Mouse (Mus musculus): ENCODE results near the gene Ces1b. TPM values are rescaled to one million over a fixed set of nuclear protein-coding genes. Genes with fewer than 3 reads are reported as not detected.

Ces1b gene
- total and polyA plus RNA-seq, 3 experiments, result not detected

DNA sequence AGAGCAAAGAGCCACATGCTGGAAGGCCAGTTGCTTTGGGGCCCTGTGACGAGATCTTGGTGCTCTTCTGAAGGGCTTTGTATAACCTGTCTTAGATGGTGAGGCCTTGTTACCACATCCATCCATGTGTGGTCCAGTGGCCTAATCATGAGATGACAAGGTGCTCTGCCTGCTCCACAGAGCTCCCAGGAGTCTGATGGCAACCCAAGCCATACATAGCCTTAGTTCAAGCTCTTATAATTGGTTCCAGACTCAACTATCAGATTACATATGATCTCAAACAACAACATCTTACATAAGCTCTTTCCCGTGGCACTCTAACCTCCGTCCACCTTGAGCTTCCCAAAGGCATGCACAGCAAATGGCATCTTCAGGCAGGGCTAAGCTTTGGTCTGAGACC lies 31.7 kb downstream of the Ces1b start, which contains the start of gene Ces1a:
Gene Ces1a (minus strand): TSS at position 101 of the 400 bp plus-strand sequence.
- Histone ChIP-seq H3K27me3 (ENCODE audit: control insufficient read depth in 1 of 2, insufficient read depth in 2 of 2, low read length in 2 of 2) (no peaks in the 10 kb centered on the region), H3K9ac (ENCODE audit: control insufficient read depth, low read depth, low read length, poor library complexity, severe bottlenecking) (no peak within 1 kb of the TSS), H3K4me1 (ENCODE audit: control insufficient read depth in 1 of 2, insufficient read depth in 2 of 2, low read length in 2 of 2) (no peaks in the 10 kb centered on the region), H3K27ac (ENCODE audit: control insufficient read depth, low read depth, low read length) (no peak within 1 kb of the TSS), H3K36me3 (ENCODE audit: control insufficient read depth in 1 of 2, insufficient read depth in 2 of 2, low read length in 2 of 2) (no peaks in the 10 kb centered on the region), H3K9me3 (replicated peaks; ENCODE audit: insufficient read depth, low read length) (no peaks in the 10 kb centered on the region), H3K79me2 (ENCODE audit: control insufficient read depth, insufficient read depth, low read length, poor library complexity) (no peaks in the 10 kb centered on the region), H3K4me3 (ENCODE audit: control insufficient read depth in 1 of 2, insufficient read depth in 1 of 2, low read depth in 2 of 2, low read length in 2 of 2) (no peak within 1 kb of the TSS)
- DNase-seq (ENCODE audit: low read depth, low spot score), result no peak
- TF ChIP-seq TCF12 (IDR thresholded peaks at IDR 0.05; ENCODE audit: low read depth, low read length) (no peak), ZMIZ1 (IDR thresholded peaks at IDR 0.05; ENCODE audit: low read depth, low read length) (no peak), UBTF (IDR thresholded peaks at IDR 0.05; ENCODE audit: borderline replicate concordance, insufficient read depth, low read depth, low read length) (no peak)

DNA sequence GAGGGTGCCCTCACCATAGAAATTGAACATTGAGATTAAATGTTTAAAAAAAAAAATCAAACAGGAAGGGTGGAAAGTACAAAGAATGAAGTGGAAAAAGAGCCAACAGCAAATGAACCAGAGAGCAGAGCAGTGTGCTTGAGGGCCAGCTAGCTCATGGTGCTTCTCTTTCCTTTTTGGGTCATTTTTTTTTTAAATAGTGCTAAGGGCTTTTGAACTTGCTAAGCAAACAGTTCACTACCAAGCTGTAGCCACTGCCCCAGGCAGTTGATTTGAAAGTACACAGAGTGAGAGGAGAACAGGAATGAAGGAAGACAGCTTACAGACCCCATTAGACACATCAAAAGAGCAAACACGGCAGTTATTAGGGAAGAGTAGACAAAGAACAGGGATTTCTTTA lies 36.7 kb downstream of the Ces1b start:
- H3K4me3 ChIP-seq (ENCODE audit: control insufficient read depth in 1 of 2, insufficient read depth in 1 of 2, low read depth in 2 of 2, low read length in 2 of 2), result no peak overlapping the region
- H3K9ac ChIP-seq (ENCODE audit: control insufficient read depth, low read depth, low read length, poor library complexity, severe bottlenecking), result no peak overlapping the region
- no peaks in the 10 kb centered on the region for H3K9me3 ChIP-seq (replicated peaks; ENCODE audit: insufficient read depth, low read length)
- no peak for TF ChIP-seq HCFC1 (IDR thresholded peaks at IDR 0.05; ENCODE audit: low read depth, low read length)
- TF ChIP-seq CTCF (IDR thresholded peaks at IDR 0.05 in 2 of 3, conservative IDR thresholded peaks at IDR 0.05 in 1 of 3; ENCODE audit: control insufficient read depth in 1 of 3, insufficient read depth in 1 of 3, low read depth in 2 of 3, low read length in 3 of 3, poor library complexity in 1 of 3, severe bottlenecking in 1 of 3), result no peak
- TF ChIP-seq EP300 (IDR thresholded peaks at IDR 0.05; ENCODE audit: low read depth in 1 of 2, low read length in 2 of 2), result no peak
- no peak for TF ChIP-seq POLR2AphosphoS2 (IDR thresholded peaks at IDR 0.05; ENCODE audit: low read length)
- no peak for TF ChIP-seq UBTF (IDR thresholded peaks at IDR 0.05; ENCODE audit: borderline replicate concordance, insufficient read depth, low read depth, low read length)
- no peak for TF ChIP-seq KAT2A (conservative IDR thresholded peaks at IDR 0.05; ENCODE audit: low read depth, low read length)
- no peak for TF ChIP-seq NRF1 (IDR thresholded peaks at IDR 0.05; ENCODE audit: insufficient read depth, low read depth, low read length, poor library complexity, severe bottlenecking)
- no peak for TF ChIP-seq NELFE (IDR thresholded peaks at IDR 0.05; ENCODE audit: low read depth, low read length)
- TF ChIP-seq MYB (IDR thresholded peaks at IDR 0.05; ENCODE audit: low read depth, low read length), result no peak
- TF ChIP-seq ZKSCAN1 (IDR thresholded peaks at IDR 0.05; ENCODE audit: low read depth, low read length), result no peak
- no peak for TF ChIP-seq JUND (IDR thresholded peaks at IDR 0.05; ENCODE audit: low read depth, low read length)
- TF ChIP-seq CHD1 (IDR thresholded peaks at IDR 0.05; ENCODE audit: low read depth, low read length), result no peak
- TF ChIP-seq MAX (IDR thresholded peaks at IDR 0.05; ENCODE audit: low read length), result no peak
- TF ChIP-seq SIN3A (IDR thresholded peaks at IDR 0.05; ENCODE audit: low read length), result no peak
- H3K27ac ChIP-seq (ENCODE audit: control insufficient read depth, low read depth, low read length), result no peak overlapping the region
- DNase-seq (ENCODE audit: low read depth, low spot score), result no peak
- no peaks in the 10 kb centered on the region for H3K36me3 ChIP-seq (ENCODE audit: control insufficient read depth in 1 of 2, insufficient read depth in 2 of 2, low read length in 2 of 2)
- H3K27me3 ChIP-seq (ENCODE audit: control insufficient read depth in 1 of 2, insufficient read depth in 2 of 2, low read length in 2 of 2), result no peaks in the 10 kb centered on the region
- H3K79me2 ChIP-seq (ENCODE audit: control insufficient read depth, insufficient read depth, low read length, poor library complexity), result no peaks in the 10 kb centered on the region
- no peaks in the 10 kb centered on the region for H3K4me1 ChIP-seq (ENCODE audit: control insufficient read depth in 1 of 2, insufficient read depth in 2 of 2, low read length in 2 of 2)

All from MEL (cell line).